Mouse (Mus musculus) adrenal gland, postnatal 25 days (tissue): ENCODE data around the gene Hmx3. TPM values are rescaled to one million over a fixed set of nuclear protein-coding genes. Genes with fewer than 3 reads are reported as not detected.

Experiments
- DNase-seq: peaks from one replicate; pipeline ENCODE4 v3.0.0; 2021; ENCODE audit warnings: mixed read lengths
- long read RNA-seq: library from polyadenylated mRNA; stranded (forward); transcript quantifications from one replicate; pipeline ENCODE4 v2.0.0, GENCODE M21; 2021
- total RNA-seq: library from RNA; stranded (reverse); gene quantifications from 2 replicates; pipeline ENCODE4 v1.2.3, GENCODE M21; 2021

The Hmx3 gene
- not detected in 2 replicates for total RNA-seq
- long read RNA-seq, result 0 reads

DNA sequence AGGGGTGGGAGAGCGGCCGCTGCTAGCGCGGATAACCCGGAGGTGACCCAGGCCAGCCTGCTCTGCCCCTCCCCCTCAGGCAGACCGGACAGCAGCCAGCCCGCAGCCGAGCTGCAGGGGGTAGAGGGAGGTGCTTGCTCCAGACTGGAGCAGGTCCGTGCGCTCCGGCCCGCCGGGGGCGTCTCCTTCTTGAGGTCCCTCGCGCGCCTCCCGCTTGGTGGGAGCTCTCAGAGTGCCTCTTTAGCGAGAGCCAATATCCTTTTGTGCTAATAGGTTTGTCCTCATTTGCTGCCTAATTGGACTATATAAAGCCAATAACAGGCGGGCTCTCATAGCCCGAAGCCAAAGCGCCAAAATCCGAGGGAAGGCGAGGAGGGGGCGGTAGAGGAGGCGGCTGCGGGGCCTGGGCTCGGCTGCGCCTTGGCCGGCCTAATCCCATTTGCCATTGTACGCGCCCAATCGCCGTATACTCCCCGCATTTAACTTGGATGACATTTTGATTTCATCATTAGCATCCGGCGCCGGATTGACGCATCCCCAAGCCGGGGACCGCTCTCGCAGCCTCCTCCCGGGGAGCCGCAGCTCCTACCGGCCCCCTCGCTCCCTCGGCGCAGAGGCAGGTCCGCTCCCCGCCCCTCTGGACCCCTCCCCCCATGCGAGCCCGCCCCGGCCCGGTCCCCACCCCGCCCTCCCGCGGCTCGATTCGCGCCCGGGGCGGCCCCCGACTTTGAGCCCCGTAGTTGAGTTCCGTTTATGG lies at the start of gene Hmx3:
Gene Hmx3, plus strand, starts transcription at position 753 of the 757 bp plus-strand sequence.
- peak; percentile 9 for DNase-seq

DNA sequence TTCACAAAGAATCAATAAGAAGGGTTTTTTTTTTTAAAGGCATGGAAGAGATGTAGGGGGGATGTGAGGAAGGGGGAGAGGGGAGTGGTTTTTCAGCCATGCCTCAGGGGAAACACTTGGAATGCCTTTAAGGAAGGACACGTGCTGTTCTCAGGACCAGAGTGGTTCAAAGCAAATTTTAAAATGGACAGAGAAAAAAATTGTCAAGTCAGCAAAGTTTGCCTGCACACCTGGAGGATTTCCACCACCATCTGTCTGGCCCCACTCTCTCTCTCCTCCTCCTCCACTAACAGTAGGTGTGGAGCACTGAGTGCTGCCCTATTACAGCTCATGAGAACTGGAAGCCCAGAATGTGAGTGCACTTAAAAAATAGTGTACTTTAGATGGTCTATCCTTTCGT lies 38.9 kb upstream of the Hmx3 start:
- no peak for DNase-seq

DNA sequence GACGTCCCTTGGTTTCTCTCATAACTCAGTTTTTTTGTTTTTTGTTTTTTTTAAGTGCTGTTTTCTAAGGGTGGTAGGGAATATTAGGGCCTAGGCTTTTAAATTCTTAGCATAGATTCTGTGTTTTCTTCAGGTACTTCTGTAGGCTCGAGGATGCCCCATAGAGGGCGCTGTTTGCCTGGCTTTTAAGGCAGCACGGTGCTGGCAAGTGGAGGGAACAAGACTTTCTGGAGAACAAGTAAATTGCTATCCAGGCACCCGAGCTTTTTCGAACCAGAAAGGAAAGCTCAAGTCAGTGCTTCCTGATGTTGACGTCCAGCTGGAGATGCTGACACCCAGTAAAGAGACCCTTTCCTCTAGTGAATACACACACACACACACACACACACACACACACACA lies 2.7 kb upstream of the Hmx3 start:
- peak; percentile 87 for DNase-seq

DNA sequence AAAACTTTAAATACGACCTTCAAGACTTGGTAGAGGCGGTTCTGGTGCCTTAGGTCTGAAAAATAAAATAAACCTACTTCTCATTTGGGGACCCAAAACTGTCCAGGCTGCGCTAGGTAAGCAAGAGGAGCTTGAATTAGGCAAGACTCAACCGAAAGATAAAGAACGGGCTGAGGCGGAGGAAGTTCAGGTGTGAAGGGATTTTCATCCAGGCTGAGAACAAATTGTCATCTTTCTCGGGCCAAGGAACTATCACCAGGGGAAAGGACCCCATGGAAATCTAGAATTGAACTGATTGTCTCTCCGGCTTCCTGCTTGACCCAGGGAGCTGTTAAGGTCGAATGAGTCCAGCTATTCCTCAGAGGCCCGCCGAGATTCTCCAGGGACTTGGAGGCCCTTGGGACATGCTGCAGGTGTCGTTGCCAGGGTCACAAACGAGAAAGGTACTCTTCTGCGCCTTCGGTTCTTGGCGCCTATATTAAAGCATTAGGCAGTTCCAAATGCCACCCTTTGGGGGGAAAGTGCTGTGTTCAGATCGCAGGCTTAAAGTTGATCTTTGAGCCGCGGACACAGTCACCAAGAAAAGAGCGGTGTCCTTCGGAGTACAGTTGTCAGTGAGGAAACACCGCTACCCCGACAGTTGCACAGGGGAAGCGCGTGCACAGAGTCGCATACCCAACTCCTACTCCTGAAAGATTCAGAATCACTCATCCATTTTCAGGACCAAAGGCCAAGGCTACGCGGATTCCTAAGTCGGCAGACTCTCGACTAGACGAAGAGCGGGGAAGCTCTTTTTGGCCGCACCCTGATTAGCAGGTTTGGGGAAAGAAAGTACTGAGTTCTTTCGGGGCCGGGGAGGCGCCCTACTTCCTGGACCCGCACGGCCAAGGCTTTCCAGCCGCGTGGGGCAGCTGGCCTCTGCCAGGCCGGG lies 1.2 kb upstream of the Hmx3 start:
- DNase-seq, result no peak

DNA sequence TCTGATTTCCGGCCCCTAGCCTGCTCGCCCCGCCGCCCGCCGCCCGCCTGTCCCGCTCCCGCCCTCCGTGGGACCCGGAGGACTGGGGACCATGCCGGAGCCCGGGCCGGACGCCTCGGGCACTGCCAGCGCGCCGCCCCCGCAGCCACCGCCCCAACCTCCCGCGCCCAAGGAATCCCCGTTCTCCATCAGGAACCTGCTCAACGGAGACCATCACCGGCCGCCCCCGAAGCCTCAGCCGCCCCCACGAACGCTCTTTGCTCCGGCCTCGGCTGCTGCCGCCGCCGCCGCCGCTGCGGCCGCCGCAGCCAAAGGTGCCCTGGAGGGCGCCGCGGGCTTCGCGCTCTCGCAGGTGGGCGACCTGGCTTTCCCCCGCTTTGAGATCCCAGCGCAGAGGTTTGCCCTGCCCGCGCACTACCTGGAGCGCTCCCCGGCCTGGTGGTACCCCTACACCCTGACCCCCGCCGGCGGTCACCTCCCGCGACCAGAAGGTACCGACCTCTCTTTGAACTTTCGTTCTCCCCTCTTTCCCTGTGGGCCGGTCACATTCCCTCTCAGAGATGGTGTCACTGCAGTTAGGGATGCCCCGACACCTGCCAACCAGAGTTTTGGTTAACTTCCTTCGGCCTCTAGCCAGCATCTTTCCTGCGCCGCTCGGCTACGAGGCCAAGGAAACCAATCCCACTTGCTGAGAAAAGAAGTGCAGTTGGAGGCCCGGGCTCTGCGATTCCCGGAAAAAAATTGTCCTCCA lies 380 bp downstream of the Hmx3 start:
- DNase-seq, result peak; percentile 5

DNA sequence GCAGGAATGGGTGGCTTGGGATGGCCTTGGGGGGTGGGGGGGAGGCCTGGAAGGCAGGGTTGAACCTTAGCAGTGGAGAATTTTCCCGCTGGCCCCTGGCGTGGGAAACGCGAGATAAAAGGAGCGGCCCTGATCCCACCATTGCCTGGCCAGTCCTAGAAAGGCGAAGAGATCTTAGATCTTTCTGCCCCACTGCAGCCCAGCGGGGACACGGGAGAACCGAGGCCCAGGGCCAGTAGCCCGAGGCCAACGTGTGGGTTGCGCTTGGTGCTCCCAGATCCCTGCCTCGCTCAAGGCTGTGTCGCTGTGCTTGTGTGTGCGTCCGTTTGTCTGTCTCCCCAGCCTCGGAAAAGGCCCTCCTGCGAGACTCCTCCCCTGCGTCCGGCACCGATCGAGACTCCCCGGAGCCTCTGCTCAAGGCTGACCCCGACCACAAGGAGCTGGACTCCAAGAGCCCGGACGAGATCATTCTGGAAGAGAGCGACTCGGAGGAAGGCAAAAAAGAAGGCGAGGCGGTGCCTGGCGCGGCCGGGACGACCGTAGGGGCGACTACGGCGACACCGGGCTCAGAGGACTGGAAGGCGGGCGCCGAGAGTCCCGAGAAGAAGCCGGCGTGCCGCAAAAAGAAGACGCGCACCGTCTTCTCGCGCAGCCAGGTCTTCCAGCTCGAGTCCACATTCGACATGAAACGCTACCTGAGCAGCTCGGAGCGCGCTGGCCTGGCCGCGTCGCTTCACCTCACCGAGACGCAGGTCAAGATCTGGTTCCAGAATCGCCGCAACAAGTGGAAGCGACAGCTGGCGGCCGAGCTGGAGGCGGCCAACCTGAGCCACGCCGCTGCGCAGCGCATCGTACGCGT lies 1.2 kb downstream of the Hmx3 start:
- peak; percentile 6 for DNase-seq

DNA sequence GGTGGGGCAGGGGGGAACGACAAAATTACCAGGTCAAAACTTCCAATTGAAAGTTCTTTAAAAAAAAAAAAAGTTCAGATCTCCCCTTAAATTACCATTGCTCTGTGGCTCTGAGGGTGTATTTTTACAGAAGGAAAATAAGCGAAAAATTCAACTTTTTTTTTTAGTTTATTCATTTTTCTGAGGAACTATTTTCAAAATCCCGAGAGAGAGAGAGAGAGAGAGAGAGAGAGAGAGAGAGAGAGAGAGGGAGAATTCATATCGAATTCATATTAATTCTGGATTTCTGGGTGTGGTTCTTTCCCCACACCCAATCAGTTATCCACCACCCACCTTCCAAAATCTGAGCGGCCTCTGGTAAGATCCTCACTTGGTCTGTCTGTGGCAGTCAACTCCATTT lies 2.2 kb downstream of the Hmx3 start:
- DNase-seq, result no peak

DNA sequence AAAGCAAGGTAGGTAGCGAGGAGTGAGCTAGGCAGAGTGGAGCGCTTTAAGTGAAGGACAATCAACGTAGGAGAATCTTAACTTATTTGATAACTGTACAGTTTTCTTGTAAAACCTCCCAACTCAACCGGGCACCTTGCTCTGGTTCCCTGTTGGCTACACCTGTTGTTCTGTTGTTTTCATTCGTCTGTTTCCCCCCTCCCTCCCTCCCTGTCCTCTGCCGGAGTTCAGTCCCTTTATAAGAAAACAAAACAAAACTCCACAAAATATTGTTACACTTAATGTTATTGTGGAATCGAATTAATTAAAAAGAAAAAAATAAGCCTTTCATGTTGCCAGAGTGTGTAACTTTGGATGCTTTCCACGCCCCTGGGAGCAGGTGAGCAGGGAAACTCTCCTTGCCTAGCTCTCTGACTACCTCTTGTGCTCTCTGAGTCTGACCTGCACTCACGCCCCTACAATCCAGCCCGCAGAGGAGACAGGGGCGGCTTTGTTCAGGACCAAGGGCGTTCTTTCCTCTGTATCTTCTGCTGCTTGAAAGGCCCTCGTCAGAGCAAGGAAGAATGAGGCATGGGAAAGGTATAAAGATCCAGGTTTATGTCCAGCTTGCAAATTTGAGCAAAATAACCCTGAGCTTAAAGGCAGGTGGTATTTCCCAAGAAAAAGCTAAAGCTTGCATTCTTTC lies 3.2 kb downstream of the Hmx3 start:
- DNase-seq, result no peak

DNA sequence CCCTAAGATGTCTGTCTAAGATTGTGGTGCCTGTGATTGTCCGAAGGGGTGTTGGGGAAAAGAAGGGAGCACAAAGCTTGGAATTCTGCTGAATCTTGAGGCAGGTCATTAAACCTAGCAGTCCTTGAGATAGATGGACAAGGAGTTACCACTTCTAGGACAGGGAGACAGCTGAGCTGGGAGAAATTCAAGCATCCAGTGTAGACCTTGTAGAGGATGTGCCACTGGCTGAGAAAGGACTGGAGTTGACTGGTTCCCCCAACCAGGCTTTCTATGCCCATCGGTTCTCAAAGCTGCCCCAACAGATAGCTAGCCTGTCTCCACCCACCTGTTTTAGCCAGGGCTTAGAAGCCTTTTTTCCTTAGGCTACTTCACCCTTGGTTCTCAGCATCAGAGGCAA lies 3.8 kb downstream of the Hmx3 start:
- no peak for DNase-seq

DNA sequence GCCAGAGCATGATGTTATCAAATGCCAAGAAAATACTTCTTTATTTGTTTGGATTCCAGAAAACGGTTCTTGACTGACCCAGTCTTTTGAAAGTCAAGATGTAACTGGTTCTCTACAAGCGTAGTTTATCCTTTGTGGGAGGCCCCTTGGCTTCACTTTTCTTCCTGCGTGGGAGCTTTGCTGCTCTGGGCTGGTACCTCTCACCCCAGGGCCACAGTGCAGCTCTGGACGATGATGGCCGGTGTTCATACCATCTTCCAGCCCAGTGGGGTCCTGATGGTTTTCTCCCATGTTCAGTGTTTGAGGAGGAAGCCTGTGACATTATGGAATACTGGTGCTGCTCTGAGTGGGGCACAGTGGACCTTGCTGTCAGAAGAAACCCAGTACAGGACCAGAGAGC lies 4.8 kb downstream of the Hmx3 start:
- no peak for DNase-seq

DNA sequence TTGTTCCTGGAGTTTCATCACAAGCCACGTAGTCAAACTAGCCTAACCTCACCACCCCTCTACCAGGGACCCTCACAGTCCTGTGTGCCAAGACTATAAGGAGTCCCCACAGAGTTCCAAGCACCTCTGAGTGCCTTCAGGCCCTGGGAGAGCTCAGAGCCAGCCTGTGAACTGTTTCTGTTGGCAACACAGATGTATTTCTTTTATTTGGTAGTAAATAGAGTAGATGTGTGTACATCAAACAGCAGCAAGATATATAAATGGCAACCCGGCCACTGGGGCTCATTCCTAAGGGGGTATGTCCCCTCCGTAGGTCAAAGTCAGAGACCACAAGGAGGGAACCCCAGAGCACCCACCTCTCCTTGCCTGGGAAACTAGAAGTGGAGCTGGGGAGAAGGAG lies 5.8 kb downstream of the Hmx3 start, which contains the start of gene Hmx2:
Gene Hmx2, plus strand, starts transcription at position 301 of the 400 bp plus-strand sequence.
- no peak for DNase-seq

DNA sequence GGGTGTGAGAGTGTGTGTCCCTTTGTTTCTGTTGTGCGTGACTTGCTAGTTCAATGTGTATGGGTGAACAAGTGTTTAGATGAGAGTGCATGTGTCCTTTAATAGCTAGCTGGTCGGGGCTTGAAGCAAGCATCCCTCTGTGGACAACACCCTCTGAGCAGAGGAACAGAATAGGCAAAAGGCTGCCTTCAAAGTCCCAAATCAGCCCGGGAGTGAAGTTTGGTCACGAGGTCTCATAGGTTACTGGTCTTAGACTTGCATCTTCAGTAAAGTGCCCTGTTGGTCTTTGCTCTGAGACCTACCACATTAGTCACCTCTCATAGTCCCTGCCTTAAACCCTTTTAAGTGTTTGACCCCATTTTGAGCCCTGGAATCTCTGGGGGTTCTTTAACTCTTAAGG lies 8.8 kb downstream of the Hmx3 start:
- no peak for DNase-seq

DNA sequence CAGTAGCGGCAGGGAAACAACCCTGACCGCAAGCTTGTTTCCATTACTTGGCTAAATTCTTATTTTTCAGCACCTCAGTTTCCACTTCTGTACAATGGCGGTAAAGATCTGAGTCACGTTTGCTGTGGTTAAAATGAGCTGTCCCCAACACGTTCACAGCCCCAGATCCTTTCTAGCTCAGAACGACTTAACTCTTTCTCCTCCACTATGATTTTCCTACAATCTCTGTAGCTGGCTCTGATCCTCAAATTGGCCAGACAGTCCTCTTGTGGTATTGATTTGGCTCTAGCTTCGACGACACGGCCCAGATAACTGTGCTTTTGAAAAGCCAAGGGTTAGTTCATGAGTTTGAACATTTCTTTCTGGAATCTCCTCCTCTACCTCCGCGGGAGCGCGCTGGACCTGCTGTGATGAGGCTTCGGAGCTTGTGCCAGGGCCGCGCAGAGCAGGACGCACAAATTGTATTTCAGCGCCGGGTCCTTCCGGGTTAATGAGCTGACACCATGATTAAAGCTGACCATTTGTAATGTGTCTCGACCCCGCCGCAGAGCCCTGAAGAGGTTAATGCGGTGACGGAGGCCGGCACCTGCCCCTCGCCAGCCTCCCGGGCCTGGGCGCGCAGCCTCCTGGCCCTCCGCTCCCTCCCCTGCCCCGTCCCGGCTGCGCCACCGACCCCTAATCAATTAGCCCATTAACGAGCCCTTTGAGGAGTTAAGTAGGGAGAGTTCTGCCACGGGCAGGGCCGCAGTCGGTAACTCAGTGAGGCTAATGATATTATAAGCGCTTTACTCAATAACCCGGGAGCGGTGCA lies 9.5 kb downstream of the Hmx3 start:
- DNase-seq, result no peak

DNA sequence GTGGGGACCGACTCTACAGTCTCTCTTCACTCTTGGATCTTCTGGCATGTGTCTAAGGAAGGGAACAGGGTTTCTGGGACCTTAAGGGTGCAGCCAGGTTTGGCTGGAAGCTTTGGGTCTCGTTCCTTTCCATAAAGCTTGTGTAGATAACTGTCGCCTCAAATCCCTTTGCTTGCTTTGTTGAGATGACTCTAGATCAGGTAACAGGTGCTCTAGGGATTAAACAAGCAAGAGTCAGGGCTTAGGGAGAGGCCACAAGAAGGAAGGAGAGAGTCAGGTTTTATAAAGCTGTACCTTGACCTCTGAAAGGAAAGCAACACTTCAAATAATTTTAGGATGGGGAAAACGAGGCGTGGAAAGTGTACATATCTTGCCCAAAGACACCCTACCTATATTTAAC lies 10.1 kb downstream of the Hmx3 start:
- DNase-seq, result no peak

DNA sequence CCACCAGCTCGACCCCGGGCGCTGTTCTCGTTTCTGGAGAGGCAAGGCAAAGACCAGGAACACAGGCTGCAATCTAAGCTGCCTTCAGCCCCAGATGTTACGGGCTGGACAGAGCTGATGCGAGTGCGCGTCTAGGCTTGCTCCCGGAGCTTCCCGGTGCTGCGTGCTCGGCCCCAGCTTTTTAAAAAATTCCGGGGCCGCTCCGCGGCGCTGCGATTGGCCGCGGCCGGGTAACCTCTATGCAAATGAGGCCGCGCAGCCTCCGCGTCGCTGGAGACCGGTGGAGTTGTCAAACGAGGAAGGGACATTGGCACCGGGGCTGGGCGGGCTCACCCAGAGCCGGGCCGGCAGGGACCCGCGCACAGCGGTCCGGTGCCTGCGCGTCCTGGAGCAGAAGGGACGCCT lies 11.1 kb downstream of the Hmx3 start:
- peak; percentile 51 for DNase-seq

DNA sequence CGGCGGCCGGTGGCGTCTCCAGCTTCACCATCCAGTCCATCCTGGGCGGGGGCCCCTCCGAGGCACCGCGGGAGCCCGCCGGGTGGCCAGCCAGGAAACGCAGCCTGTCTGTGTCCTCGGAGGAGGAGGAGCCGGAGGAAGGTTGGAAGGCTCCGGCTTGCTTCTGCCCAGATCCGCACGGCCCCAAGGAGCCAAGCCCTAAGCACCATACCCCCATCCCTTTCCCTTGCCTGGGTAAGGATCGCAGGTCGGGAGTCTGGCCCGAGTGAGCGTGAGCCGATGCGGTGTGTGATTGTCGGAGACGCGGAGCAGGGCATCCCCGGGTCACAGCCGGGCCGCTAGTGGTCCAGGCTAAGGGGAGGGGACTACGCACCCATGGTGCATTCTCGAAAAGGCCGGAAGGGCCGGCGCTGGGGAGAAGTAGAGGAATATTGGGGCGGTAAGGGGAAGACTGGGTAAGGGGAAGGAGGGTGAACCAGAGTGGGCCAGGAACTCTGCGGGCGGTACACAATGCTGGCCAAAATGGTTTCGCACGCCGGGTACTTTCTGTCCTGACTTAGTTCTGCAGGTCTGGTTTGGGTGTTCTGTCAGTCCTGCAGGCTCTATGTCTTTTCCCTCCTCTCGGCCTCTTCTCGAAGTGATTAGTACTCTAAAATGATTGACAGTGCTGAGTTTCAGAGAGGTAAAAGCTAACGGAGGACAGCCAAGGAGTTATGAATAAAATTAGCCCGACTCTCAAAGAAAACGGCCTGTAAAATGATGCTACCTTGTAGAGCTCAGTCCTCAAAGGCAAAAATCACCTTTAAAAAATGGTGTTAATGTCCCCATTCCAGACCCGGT lies 11.9 kb downstream of the Hmx3 start:
- no peak for DNase-seq

DNA sequence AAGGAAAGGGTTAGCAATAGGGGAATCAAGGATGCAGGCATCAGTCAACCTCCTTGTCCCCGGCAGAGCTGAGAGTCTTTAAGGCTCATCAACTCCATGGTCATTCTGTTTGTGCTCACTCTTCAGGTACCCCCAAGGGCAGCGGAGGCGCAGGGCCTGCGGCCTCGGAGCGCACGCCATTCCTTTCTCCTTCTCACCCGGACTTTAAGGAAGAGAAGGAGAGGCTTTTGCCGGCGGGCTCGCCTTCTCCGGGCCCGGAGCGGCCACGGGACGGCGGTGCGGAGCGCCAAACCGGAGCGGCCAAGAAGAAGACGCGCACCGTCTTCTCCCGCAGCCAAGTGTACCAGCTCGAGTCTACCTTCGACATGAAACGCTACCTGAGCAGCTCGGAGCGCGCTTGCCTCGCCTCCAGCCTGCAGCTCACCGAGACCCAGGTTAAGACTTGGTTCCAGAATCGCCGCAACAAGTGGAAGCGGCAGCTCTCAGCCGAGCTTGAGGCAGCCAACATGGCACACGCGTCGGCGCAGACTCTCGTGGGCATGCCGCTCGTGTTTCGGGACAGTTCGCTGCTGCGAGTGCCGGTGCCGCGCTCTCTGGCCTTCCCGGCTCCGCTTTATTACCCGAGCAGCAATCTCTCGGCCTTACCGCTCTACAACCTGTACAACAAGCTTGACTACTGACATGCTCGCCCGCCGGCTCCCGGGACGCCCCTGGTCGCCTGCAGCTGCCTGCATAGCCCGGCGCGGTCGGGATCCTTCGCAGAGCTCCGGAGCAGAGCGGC lies 12.8 kb downstream of the Hmx3 start:
- DNase-seq, result peak; percentile 19

DNA sequence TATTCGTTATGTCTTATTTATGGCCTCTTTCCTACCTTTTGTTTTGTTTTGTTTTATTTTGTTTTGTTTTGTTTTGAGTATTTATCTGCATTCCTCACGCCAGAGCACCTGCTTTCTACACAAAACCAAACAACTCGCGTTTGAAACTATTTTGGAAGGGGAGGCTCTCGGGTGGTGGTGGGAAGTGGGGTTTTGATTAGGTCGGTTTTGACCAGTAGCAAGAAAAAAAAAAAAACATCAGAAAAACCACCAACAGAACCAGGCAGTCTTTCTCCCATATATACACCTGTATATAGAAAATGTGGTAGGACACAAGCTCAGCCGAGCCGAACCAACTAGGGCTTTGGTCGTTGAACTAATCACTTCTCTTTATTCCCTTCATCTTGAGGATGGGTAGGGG lies 13.4 kb downstream of the Hmx3 start:
- no peak for DNase-seq
